Mouse (Mus musculus): ENCODE results near the gene Pde4dip. TPM values are rescaled to one million over a fixed set of nuclear protein-coding genes. Genes with fewer than 3 reads are reported as not detected.

Gene Pde4dip
- polyA plus RNA-seq, 1 experiment from 2014 or later, result 28.1 TPM

DNA sequence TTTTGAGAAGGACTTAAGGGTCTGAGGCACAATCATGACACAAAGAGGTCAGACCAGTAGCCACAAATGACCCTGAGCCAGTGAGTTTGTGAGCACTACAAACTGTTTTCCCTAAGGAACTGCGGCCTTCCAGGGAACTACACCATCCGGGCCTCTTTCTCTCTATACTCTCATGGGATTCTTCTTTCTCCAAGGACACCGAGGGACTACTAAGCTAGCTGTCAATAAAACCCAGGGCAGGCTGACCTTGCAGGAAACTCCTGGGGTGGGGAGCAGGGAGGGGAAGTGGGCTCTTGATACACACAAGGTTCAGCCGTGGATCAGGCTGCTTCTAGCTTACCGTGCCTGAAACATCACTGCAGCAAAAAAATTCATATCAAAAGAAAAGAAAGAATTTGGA lies 177.6 kb downstream of the Pde4dip start:
- Histone ChIP-seq H3K4me3 (ENCODE audit: low read length) (no peak overlapping the region), H3K9ac (replicated peaks; ENCODE audit: low read length) (no peak overlapping the region), H3K9me3 (ENCODE audit: low read length) (no peaks in the 10 kb centered on the region), H3K27me3 (ENCODE audit: insufficient read depth, low read length) (no peaks in the 10 kb centered on the region), H3K27ac (ENCODE audit: low read length) (no peak overlapping the region), H3K4me2 (replicated peaks; ENCODE audit: low read depth, low read length) (no peak overlapping the region), H3K36me3 (ENCODE audit: insufficient read depth, low read length) (no peaks in the 10 kb centered on the region), H3K4me1 (ENCODE audit: insufficient read depth, low read length) (no peaks in the 10 kb centered on the region)
- WGBS, result 51% methylated on average over 5 of the region's 5 CpGs
- no peak for ATAC-seq (ENCODE audit: low FRiP score, low TSS enrichment)

DNA sequence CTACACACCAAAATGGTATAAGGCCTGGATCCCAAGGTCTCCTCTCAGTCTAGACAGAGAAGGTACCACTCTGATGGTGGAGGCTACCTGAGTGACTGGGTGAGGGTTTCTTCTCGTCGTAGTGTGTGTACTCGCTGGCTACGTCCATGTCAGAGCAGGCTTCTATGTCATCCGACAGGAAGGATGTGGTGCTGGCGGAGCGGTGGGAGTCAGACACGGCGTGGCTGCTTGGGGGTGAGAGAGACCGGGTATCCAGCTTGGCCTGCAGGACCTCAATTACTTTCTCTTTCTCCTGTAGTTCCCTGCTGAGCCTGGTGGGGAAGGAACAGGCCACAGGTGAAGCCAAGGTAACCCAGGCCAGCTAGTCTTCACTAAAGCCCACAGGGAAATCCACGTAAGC lies 178.4 kb downstream of the Pde4dip start:
- H3K27ac ChIP-seq (ENCODE audit: low read length), result no peak overlapping the region

DNA sequence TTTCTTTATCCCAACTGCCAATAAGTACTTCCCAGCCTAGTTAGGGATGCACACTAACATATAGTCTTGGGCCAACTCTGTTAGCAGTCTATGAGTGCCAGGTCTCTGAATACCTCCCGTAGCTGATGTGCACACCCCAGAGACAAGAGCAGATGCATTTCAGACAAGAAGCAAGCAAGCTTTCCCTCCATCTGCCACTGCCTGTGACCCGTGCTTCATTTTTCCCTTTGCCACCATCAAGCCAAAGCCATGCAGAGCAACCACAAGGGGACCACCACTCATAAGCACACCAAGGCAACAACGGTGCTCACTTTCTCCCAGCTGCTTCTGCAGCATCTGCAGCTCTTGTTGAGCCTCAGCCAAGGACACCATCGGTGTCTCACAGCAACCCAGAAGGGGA lies 181.9 kb downstream of the Pde4dip start:
- H3K4me3 ChIP-seq (ENCODE audit: low read length), result no peak overlapping the region

More for the DNA sequence above, 178.4 kb downstream of the Pde4dip start:
- no peak overlapping the region for H3K4me2 ChIP-seq (replicated peaks; ENCODE audit: low read depth, low read length)
- no peaks in the 10 kb centered on the region for H3K4me1 ChIP-seq (ENCODE audit: insufficient read depth, low read length)
- no peaks in the 10 kb centered on the region for H3K36me3 ChIP-seq (ENCODE audit: insufficient read depth, low read length)
- ATAC-seq (ENCODE audit: low FRiP score, low TSS enrichment), result no peak
- no peak overlapping the region for H3K4me3 ChIP-seq (ENCODE audit: low read length)
- H3K9me3 ChIP-seq (ENCODE audit: low read length), result no peaks in the 10 kb centered on the region
- no peaks in the 10 kb centered on the region for H3K27me3 ChIP-seq (ENCODE audit: insufficient read depth, low read length)
- no peak overlapping the region for H3K9ac ChIP-seq (replicated peaks; ENCODE audit: low read length)
- 89% methylated on average over 11 of the region's 11 CpGs for WGBS

DNA sequence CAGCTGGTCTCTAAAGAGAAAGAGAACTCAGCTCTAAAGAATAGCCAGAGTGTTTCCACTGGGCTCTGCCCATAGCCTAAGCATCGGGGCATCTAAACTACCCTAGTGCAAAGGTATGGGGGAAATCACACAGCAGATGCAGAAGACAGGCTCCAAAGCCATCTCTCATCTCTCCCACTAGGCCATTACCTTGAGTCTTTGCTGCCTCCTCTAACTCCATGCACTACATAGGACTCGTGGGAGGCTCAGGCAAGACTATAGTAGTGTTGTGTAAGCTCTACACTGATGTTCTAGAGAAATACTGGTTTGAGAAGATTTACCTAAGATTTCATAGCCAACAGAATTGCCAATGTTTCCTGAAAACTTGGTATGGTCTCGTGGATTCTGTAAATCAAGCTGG lies 183.0 kb downstream of the Pde4dip start:
- Histone ChIP-seq H3K36me3 (ENCODE audit: insufficient read depth, low read length) (no peaks in the 10 kb centered on the region), H3K4me1 (ENCODE audit: insufficient read depth, low read length) (no peaks in the 10 kb centered on the region), H3K9me3 (ENCODE audit: low read length) (no peaks in the 10 kb centered on the region), H3K4me3 (ENCODE audit: low read length) (no peak overlapping the region), H3K4me2 (replicated peaks; ENCODE audit: low read depth, low read length) (no peak overlapping the region), H3K27me3 (ENCODE audit: insufficient read depth, low read length) (no peaks in the 10 kb centered on the region), H3K9ac (replicated peaks; ENCODE audit: low read length) (no peak overlapping the region), H3K27ac (ENCODE audit: low read length) (no peak overlapping the region)
- ATAC-seq (ENCODE audit: low FRiP score, low TSS enrichment), result no peak
- WGBS, result 79% methylated on average over 3 of the region's 3 CpGs

More for the DNA sequence above, 181.9 kb downstream of the Pde4dip start:
- Histone ChIP-seq H3K36me3 (ENCODE audit: insufficient read depth, low read length) (no peaks in the 10 kb centered on the region), H3K9ac (replicated peaks; ENCODE audit: low read length) (no peak overlapping the region), H3K27me3 (ENCODE audit: insufficient read depth, low read length) (no peaks in the 10 kb centered on the region), H3K9me3 (ENCODE audit: low read length) (no peaks in the 10 kb centered on the region), H3K27ac (ENCODE audit: low read length) (no peak overlapping the region), H3K4me2 (replicated peaks; ENCODE audit: low read depth, low read length) (no peak overlapping the region), H3K4me1 (ENCODE audit: insufficient read depth, low read length) (no peaks in the 10 kb centered on the region)
- WGBS, result 89% methylated on average over 4 of the region's 4 CpGs
- ATAC-seq (ENCODE audit: low FRiP score, low TSS enrichment), result no peak

DNA sequence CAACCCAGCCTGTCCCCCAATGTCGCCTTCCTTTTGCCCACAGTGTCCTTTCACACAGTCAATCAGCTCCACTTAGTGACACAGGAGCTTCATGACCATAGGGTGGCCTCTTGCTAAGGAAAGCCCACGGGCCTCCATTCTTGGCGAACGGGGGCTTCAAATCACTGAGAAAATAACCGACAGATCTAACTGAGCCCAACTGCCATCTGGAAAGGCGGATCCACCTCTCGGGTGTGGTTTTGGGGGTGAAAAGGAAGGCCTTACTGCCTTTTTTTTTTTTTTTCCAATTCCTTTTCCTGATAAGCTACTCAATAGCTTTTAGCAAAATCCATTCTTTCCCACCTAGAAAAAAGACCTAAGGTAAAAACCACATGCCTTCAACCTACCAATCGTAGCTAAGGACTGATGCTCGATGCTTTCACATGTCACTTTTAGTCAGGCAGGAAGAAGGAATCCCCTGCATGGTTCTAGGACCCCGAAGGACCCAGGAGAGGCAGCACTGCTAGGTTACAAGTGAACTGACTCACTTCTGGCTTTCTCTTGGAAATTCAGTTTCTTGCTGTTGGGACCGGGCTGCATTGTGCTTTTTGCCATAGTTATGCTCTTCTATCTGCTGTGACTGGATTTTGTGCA lies 185.9 kb downstream of the Pde4dip start:
- Histone ChIP-seq H3K4me3 (ENCODE audit: low read length) (no peak overlapping the region), H3K27ac (ENCODE audit: low read length) (no peak overlapping the region), H3K9ac (replicated peaks; ENCODE audit: low read length) (no peak overlapping the region), H3K9me3 (ENCODE audit: low read length) (no peaks in the 10 kb centered on the region), H3K27me3 (ENCODE audit: insufficient read depth, low read length) (no peaks in the 10 kb centered on the region), H3K36me3 (ENCODE audit: insufficient read depth, low read length) (no peaks in the 10 kb centered on the region), H3K4me1 (ENCODE audit: insufficient read depth, low read length) (no peaks in the 10 kb centered on the region), H3K4me2 (replicated peaks; ENCODE audit: low read depth, low read length) (no peak overlapping the region)
- ATAC-seq (ENCODE audit: low FRiP score, low TSS enrichment), result no peak
- 86% methylated on average over 11 of the region's 11 CpGs for WGBS

DNA sequence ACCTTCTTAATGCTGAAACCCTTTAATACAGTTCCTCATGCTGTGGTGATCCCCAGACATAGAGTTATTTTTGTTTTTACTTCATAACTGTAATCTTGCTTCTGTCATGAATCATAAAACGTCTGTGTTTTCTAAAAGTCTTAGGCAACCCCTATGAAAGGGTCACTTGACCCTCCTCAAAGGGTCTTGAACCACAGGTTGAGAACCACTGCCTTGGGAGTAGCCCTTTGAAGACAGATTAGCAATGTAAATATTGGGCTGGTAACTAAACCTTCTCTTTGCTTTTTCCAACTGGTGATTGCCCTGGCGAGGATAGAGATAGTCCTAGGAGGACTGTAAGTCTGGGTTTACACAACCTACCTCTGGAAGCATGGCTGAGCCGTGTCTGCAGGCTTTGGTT lies 187.3 kb downstream of the Pde4dip start:
- Histone ChIP-seq H3K4me2 (replicated peaks; ENCODE audit: low read depth, low read length) (no peak overlapping the region), H3K27ac (ENCODE audit: low read length) (no peak overlapping the region), H3K4me3 (ENCODE audit: low read length) (no peak overlapping the region), H3K4me1 (ENCODE audit: insufficient read depth, low read length) (no peaks in the 10 kb centered on the region), H3K9ac (replicated peaks; ENCODE audit: low read length) (no peak overlapping the region), H3K36me3 (ENCODE audit: insufficient read depth, low read length) (no peaks in the 10 kb centered on the region), H3K9me3 (ENCODE audit: low read length) (no peaks in the 10 kb centered on the region), H3K27me3 (ENCODE audit: insufficient read depth, low read length) (no peaks in the 10 kb centered on the region)
- WGBS, result 49% methylated on average over 3 of the region's 3 CpGs
- no peak for ATAC-seq (ENCODE audit: low FRiP score, low TSS enrichment)

DNA sequence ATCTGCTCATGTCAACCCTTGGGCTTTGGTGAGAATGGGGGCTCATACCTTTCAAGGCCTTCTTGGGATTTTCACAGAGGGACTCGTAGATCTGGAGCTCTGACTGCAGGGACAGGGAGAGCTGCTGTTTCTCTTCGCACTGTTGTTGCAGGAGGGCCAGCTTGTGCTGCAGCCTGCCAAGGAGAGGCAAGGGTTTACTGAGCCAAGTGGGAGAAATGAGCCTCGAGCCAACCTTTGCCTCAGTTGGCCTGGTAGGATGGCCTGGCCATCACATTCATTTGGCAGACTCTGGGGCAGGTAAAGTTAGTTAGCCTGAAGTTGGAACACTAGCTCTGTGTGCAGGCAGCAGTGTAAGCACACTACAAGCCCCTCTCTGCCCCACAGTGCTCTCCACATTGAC lies 189.4 kb downstream of the Pde4dip start:
- Histone ChIP-seq H3K4me2 (replicated peaks; ENCODE audit: low read depth, low read length) (no peak overlapping the region), H3K4me3 (ENCODE audit: low read length) (no peak overlapping the region), H3K9me3 (ENCODE audit: low read length) (no peaks in the 10 kb centered on the region), H3K9ac (replicated peaks; ENCODE audit: low read length) (no peak overlapping the region), H3K4me1 (ENCODE audit: insufficient read depth, low read length) (no peaks in the 10 kb centered on the region), H3K27me3 (ENCODE audit: insufficient read depth, low read length) (no peaks in the 10 kb centered on the region), H3K36me3 (ENCODE audit: insufficient read depth, low read length) (no peaks in the 10 kb centered on the region), H3K27ac (ENCODE audit: low read length) (no peak overlapping the region)
- ATAC-seq (ENCODE audit: low FRiP score, low TSS enrichment), result no peak
- WGBS, result 83% methylated on average over 3 of the region's 3 CpGs

DNA sequence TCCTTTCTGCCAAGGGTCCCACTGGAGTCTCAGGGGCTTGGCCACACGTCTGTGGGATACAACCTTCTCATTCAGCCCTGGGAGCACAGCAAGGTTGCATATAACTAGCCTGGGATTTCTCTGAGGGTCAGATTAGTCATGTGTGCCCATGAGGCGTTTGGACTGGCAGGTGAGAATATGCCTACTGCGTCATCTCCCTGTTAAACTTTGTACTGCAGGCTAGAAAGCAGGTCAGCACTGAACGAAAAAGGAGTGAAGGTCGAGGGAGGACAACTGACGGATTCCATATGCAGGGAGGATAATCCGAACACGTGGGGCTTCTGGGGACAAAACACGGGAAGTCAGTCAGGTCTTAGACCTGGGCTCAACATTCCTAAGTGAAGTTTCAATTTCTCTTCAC lies 191.2 kb downstream of the Pde4dip start:
- 0 out of 2 replicates have a peak, but pooled peaks have one; percentile 6 for ATAC-seq (ENCODE audit: low FRiP score, low TSS enrichment)
- 46% methylated on average over 9 of the region's 9 CpGs for WGBS
- Histone ChIP-seq H3K27me3 (ENCODE audit: insufficient read depth, low read length) (no peaks in the 10 kb centered on the region), H3K9me3 (ENCODE audit: low read length) (no peaks in the 10 kb centered on the region), H3K4me2 (replicated peaks; ENCODE audit: low read depth, low read length) (no peak overlapping the region), H3K4me1 (ENCODE audit: insufficient read depth, low read length) (no peaks in the 10 kb centered on the region), H3K27ac (ENCODE audit: low read length) (no peak overlapping the region), H3K9ac (replicated peaks; ENCODE audit: low read length) (no peak overlapping the region), H3K36me3 (ENCODE audit: insufficient read depth, low read length) (no peaks in the 10 kb centered on the region), H3K4me3 (ENCODE audit: low read length) (no peak overlapping the region)

DNA sequence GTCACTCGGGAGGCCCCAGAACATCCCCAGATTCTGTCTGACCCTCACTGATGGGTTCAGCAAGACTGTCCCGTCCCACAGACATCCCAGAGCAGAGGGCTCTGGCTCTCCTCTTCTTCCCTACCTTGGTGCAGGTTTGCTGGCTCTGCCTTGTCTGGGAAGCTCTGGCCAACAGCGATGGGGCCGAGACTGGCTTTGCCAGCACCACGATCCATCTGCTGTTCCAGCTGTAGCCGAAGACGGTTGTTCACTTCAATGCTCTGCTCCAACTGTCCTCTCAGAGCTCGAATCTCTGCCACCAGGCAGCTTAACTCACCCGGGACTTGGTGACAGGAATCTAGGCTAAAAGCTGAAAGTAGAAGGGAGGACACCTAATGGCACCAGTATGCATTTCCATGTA lies 191.6 kb downstream of the Pde4dip start:
- H3K27ac ChIP-seq (ENCODE audit: low read length), result no peak overlapping the region
- 87% methylated on average over 9 of the region's 9 CpGs for WGBS
- no peak overlapping the region for H3K4me2 ChIP-seq (replicated peaks; ENCODE audit: low read depth, low read length)
- no peaks in the 10 kb centered on the region for H3K27me3 ChIP-seq (ENCODE audit: insufficient read depth, low read length)
- H3K36me3 ChIP-seq (ENCODE audit: insufficient read depth, low read length), result no peaks in the 10 kb centered on the region
- no peak for ATAC-seq (ENCODE audit: low FRiP score, low TSS enrichment)
- no peak overlapping the region for H3K9ac ChIP-seq (replicated peaks; ENCODE audit: low read length)
- no peaks in the 10 kb centered on the region for H3K4me1 ChIP-seq (ENCODE audit: insufficient read depth, low read length)
- H3K4me3 ChIP-seq (ENCODE audit: low read length), result no peak overlapping the region
- no peaks in the 10 kb centered on the region for H3K9me3 ChIP-seq (ENCODE audit: low read length)

DNA sequence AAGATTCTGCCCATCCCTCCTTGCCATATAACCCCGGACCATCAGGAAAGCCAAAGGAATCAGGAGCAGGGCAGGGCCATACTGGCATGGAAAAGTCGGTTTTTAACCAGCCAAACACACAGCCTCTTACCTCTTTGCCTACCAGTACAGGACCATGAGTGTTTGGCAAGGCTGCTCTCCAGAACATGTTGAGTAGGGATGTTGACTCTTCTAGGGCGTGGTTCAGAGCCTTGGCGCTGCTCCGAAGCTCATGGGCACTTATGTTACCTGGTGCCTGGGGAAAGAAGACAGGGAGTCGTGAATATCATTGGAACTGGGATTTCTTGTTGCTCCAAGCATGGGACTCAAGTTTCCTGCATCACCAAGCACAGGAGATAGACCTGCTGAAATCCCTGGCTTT lies 194.7 kb downstream of the Pde4dip start:
- Histone ChIP-seq H3K4me2 (replicated peaks; ENCODE audit: low read depth, low read length) (no peak overlapping the region), H3K4me3 (ENCODE audit: low read length) (no peak overlapping the region), H3K27ac (ENCODE audit: low read length) (no peak overlapping the region), H3K27me3 (ENCODE audit: insufficient read depth, low read length) (no peaks in the 10 kb centered on the region), H3K9ac (replicated peaks; ENCODE audit: low read length) (no peak overlapping the region), H3K9me3 (ENCODE audit: low read length) (no peaks in the 10 kb centered on the region), H3K36me3 (ENCODE audit: insufficient read depth, low read length) (no peaks in the 10 kb centered on the region), H3K4me1 (ENCODE audit: insufficient read depth, low read length) (0 out of 2 replicates have a peak, but pooled peaks cover 5% of the 10 kb centered on the region)
- ATAC-seq (ENCODE audit: low FRiP score, low TSS enrichment), result no peak
- 82% methylated on average over 6 of the region's 6 CpGs for WGBS
